Mouse (Mus musculus) gastrocnemius, postnatal 14 days (tissue): ENCODE data around the gene F2rl1. TPM values are rescaled to one million over a fixed set of nuclear protein-coding genes. Genes with fewer than 3 reads are reported as not detected.
A peak's percentile ranks its signal among the peaks of the same experiment; 100 is the strongest.

Experiments used
- DNase-seq: peaks from one replicate; pipeline ENCODE4 v3.0.0; 2021; ENCODE audit warnings: mixed read lengths
- intact Hi-C: fragments of 180-260 bp; cut with DNase I; formaldehyde crosslinking; loops from one replicate; pipeline ENCODE4 v1.15.1; 2025; ENCODE audit warnings: low total_unique reads
- long read RNA-seq, 2 experiments: library from polyadenylated mRNA; stranded (forward); transcript quantifications; one replicate each; pipeline ENCODE4 v2.0.0; 2021
- total RNA-seq, 2 experiments: library from RNA; stranded (reverse); gene quantifications; 2 replicates each; pipeline ENCODE4 v1.2.3; 2021

F2rl1 gene
- under 1 TPM; 0.44 to 0.57 TPM for total RNA-seq
- long read RNA-seq, experiment 1, result 0 reads
- long read RNA-seq, experiment 2, result 0 reads

DNA sequence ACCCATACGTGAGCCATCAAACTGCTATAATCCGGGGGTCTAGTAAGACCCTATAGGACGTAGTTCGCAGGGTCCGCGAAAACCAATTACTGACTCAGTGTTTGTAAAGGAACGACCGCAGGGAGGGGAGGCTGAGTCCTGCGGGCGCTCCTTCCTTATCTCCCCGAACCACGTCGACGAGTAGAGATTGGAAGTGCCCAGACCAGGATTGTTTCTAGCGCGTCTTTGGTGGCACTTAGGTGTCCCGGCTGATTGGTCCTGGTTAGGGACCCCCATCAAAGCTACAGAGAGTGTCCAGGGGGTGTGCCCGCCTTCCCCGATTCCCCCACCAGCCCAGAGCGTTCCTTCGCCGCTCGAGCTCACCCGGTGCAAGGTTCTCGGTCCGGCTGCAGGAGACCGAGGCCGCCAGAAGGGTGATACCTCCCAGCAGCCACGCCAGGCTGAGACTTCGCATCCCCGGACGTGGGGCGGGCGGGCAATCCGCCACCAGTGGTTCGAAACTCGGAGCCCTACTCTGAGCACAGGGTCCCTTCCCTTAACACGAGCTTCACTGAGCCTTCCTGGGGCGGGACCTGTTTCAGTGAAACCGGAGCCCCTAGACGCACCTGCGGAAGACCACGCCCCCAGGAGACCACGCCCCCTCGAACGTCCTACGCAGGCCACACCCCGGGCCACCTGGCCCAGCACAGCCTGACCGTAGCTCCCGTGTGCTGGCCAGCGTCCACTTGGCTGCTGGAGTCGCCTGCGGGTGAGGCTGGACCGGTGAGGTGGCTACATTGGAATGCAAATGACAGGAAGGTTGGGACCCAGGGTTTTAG is at the start of gene F2rl1:
Gene F2rl1 (minus strand): TSS at position 554 of the 818 bp plus-strand sequence.
- intact Hi-C loops, result no loop called here
- no peak for DNase-seq

DNA sequence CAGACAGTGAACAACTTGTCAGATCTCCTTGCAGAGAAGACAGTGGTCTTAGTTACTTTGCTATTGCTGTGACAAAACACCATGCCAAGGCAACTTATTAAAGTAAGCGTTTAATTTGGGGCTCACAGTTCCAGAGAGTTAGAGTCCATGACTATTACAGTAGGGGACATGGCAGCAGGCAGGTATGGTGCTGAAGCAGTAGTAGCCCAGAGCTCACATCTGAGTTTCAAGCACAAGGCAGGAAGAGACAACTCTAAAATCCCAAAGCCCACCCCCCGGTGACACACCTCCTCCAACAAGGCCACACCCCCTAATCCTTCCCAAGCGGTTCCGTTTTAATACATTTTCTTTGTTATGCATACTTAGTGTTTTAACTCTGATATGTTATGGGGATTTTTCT is 45.9 kb upstream of the F2rl1 start:
- no peak for DNase-seq
- intact Hi-C loops, result no loop called here

DNA sequence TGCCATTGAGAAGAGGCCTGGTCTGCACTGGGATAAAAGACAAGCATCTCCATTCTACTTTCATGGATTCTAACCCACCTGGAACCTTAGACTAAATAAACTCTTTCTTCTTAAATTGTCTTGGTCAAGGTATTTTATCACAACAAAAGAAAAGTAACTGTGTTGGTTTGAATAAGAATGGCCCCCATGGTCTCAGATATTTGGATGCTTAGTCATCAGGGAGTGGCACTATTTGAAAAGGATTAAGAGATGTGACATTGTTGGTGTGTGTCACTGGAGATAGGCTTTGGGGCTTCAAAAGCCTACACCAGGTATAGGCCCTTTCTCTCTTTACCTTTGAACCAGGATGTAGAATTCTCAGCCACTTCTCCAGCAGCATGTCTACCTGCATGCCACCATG is 44.3 kb upstream of the F2rl1 start:
- intact Hi-C loops, result no loop called here
- DNase-seq, result no peak

DNA sequence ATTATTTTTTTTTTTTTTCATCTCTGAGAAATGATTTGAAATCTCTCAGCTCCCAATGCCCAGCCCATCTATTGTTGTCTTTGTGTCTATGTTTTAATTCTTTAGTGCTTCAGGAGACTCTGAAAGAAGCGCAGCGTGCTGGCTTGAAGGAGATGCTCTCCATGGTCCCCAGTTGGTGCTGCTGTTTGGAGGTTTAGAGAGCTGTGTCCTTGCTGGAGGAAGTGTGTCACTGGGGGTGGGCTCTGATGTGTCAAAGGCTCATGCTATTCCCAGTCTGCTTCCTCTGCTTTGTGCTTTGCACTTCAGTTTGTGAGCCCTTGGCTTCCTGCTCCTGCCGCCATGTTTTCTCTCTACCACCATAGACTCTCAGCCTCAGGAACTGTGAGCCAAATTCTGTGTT is 43.3 kb upstream of the F2rl1 start:
- no peak for DNase-seq
- intact Hi-C loops, result no loop called here

DNA sequence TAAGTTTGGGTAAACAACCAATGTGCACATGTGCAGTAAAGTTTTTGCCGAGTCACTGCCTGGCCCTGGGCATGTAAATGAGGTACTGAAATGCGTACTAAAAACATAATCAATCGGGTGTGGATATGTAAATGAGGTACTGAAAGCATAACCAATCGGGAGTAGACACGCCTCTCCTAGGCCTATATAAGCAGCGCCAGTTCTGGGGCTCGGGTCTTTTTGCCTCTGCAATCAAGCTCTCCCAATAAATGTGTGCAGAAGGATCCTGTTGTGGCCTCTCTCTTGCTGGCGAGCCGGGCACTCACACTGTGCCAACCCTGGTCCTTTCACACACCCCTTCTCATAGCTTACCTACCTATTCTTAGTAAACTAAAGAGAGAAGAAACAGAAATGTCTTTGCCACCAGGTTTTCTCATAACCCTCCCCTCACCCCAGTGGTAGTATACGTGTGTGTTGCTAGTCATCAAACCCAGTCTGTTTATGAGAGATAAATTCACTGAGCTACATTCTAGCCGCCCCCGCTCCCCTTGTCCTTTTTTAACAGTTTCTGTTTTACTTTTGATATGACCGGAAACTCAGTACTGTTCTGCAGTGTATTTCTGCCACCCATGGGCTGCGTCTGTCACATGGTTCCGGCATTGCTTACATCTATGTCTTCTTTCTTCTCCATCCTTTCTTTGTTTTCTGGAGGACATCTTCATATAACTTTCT is 42.0 kb upstream of the F2rl1 start:
- intact Hi-C loops, result no loop called here
- no peak for DNase-seq

DNA sequence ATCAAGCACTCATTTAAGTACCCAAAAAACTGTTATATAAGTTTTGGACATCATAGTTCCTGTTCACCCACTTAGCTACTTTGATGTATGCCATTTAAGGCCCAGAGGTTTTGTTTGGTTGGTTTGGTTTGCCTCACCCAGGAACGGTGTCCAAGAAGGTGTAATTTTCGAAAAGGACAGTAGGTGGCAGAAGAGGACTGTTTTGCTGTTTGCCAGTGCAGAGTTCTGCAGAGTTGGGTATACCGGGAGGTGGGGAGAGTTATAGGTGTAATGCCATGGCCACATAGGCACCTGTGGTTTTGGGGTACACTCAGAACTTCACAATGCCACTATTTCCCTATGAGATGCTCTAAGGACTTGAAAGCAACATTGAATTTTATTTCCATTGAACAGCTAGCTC is 38.7 kb upstream of the F2rl1 start:
- intact Hi-C loops, result loop anchor here (2.0 to 5.0 kb wide), 2 partner anchors 103 to 159 kb away; no protein-coding TSS in a partner anchor
- peak; percentile 23 for DNase-seq

DNA sequence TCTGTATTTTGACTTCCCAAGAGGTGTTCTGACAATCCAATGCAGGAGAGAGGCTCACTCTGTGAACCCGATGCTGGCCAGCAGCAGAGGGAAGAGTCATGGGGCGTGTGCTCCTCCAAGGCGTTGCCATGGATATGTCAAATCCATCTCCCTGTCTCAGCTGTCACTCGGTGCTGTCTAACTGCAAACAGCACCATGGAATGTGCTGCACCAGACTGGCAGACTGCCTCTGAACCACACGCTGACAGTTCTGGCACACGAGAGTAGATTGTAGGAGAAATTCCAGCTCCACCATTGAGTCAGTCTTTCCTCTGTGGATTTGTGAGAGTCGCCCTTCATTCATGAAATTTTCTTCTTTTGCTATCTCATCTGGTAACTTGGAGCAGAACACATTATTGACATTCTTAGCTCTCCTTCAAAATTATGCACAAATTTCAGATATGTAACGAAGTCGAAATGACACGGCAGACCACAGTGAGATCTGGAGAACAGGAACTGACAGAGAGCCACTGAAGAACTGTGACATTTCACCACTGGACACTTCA is 38.1 kb upstream of the F2rl1 start:
- no peak for DNase-seq
- intact Hi-C loops, result loop anchor here (5.0 kb wide), 1 partner anchor 159 kb away; no protein-coding TSS in a partner anchor

DNA sequence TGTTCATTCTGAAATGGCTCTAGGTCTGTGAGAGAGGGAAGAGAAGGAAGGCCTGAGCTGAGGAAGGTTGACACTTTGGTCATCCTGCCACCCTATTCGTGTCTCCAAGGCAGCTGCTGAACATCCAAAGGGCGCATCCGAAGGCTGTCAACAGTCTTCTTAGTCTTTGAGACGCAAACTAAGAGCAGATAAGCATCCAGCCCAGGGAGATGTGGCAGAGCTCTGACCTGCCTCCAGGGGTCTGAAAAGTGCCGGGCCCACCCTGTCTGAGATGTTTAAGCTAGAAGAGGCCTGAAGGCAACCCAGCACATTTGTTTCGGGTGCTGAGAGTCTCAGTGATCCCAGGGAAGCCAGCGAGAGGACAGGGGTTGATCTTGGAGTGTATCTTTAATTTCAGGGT is 32.3 kb upstream of the F2rl1 start:
- intact Hi-C loops, result no loop called here
- DNase-seq, result no peak

DNA sequence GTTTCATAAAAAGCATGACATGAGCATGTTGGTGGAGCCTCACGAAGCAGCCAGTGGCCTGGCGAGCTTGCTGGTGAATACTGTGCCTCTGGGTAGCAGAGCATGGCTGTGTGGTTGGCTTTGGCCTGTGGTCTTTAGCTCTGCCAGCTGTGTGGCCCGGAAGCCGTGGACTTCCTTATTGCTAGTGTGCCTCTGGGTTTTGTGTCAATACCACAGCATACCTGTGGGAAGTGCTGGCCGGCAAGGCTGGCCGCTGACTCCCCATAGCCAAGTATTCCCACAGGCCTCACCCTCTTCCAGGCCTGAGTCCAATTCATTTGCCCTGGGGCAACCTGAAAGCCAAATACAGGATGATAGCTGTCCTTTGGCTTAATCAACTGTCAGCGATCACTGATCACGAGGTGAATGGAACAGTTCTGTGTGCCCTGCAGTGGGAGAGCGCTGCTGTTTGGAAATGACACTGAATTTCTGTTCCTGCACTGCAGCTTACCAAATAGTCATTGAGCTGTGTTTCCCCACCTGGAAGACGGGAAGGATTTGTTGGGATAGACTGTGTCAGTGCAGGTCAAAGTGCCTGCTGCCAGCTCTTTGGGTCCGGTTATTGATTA is 29.0 kb upstream of the F2rl1 start:
- DNase-seq, result no peak
- intact Hi-C loops, result no loop called here

DNA sequence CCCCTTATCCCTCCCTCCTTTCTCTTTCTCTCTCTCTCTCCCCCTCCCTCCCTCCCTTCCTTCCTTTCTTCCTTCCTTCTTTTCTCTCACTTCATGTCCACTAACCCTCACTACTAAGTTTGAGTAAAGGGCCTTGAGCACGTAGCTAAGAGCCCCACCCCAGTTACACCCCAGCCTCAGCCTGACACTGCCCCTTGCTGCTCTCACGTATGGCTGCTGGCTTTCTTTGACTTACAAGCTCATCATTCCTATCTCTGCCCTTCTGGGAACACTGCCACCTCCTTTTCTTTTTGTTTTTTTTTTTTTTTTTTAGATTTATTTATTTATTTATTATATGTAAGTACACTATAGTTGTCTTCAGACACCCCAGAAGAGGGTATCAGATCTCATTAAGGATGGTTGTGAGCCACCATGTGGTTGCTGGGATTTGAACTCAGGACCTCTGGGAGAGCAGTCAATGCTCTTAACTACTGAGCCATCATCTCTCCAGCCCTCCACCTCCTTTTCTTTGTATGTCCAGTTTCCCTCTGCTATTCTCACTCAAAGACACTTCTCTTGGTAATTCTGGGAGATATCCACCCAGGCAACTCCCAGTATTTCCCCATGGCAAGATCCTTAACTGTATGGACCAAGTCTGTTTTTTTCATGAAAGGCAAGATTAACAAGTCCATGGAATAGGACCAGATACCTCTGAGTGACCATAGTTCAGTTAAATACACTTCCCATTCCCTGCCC is 25.8 kb upstream of the F2rl1 start:
- intact Hi-C loops, result no loop called here
- DNase-seq, result no peak

DNA sequence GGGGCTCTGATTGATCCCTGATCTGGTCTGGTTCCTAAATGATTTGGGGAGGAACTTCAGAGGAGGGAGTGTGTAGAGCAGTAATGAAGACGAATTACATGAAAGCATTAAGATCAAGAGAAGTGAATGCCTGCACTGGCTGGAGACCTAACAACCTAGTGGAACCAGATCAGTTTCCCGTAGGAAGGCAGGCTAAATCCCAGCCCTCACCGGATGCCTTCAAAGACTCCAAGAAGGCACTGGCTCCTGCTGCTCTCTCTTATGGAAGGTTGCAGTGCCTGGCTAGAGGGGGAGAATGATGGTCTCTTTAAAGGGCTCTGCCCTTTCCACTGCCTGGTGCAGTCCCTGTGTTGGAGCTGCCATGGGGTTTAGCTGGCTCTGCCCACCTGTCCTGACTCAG is 24.4 kb upstream of the F2rl1 start:
- intact Hi-C loops, result no loop called here
- no peak for DNase-seq

DNA sequence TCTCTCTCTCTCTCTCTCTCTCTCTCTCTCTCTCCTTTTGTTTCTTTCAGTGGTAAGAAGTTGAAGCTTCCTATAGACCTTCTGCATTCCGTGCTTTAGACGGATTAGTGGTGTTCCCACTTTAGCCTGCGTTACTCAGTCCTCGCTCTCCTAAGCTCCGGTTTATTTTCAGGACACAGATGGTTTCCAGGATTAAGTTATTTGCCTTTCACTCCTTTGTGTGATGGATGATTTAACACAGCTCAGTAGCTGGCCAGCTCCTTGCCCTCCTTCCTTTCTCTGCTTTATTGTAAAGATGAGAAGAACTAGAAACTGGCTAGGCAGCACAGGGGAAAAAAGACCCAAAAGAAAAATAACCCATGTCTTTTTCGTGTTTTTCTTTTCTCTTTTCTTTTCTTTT is 23.8 kb upstream of the F2rl1 start:
- DNase-seq, result no peak
- intact Hi-C loops, result no loop called here

DNA sequence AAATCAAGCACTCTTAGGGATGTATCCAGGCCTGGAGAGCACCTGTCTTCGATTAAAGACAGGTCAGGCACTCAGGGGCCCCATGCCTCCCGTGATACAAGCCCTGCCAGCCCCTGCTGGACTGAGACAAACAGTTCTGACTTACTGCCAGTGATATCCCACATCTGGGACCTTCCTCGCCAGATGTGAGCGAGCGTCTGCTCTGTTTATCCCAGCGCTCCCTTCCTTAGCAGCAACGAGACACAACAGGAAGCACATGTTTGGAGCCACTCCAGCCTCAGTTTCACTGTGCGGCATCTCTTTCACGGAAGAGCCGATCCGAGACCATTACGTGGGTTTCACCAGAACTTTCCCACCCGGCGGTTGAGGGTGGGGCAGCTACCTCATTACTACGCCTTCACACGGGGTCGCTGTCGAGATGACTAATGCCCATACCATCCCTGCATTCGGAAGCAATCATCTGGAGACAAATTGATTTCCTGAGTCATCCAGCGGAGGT is 23.3 kb upstream of the F2rl1 start:
- intact Hi-C loops, result no loop called here
- peak; percentile 48 for DNase-seq

DNA sequence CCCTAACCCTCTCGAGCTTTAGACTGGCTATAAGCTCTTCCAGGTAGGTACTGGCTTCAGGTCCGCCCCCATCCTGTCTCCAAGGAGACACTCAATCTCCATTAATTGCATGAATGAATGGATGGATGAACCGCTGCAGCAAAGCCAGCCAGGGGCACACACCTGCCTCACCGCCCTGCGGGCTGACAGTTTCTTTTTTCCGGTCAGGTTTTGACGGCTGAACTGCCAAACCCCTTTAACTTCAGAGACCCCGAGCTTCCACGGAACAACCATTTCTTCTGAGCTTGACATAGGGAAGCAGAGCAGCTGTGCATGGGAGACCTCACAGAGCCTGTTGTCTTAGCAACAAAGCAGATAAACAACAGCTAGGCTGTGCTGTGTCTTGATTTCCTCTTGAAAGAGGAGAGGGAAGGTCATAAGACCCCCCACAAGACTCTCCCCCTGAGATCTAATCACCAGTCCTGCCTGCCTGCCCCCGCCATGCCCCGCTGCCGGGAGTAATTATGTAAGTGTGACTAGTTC is 22.1 kb upstream of the F2rl1 start:
- intact Hi-C loops, result no loop called here
- DNase-seq, result no peak

DNA sequence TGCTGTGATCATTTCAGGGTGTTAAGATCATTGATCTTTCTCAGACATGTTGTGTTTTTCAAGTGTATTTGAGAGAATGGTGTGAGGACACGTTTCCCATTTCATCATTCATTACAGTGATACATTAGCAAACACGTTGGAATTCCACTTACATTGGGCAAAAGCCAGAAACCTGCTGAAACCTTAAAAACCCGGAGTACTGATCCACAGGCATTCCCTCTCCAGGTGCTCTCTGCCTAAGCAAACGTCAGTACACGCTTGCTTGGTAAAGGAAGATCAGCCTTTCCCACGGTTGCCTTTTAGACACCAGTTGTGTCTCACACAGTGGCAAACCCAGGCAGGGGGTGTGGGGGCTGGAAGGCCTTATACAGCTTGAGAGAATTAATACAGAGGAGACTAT is 21.2 kb upstream of the F2rl1 start:
- intact Hi-C loops, result no loop called here
- no peak for DNase-seq

DNA sequence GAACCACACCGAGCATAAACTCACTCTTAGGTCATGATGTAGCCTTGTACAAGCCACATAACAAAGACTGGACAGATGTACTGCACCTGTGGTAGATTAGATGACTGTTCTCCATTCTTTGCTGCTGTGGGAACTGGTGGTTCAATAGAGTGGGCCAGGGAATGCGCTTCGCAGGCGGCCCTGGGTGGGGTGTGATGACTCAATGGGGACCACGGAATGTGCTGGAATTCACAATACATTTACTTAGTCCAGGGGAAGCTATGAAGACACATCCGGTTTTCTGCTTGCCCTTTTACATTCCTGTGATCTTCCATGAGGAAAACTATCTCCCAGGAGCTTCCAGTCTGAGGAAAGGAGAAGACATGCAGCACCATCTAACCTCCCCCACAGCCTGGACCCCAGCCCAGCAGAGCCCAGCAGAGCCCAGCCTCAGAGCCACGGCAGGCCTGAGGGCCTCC is 20.7 kb upstream of the F2rl1 start:
- intact Hi-C loops, result no loop called here
- DNase-seq, result peak; percentile 36

DNA sequence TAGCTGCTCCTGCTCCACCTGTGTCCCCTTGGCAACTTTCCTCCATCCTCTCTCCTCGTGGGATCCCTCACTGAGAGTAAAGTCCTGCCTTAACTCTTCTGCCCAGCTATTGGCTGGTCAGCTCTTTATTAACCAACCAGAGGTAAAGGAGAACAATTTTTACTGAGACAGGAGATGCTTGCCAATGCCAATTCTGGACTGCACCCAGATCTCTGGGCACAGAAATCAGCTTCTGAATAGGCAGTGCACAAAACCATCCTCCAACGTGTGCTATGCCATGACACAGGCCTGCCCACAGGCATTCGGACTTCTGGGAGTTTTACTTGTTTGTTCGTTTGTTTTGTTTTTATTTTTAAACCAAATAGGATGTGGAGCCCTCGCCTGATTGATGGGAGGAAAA is 13.0 kb upstream of the F2rl1 start:
- intact Hi-C loops, result no loop called here
- no peak for DNase-seq

DNA sequence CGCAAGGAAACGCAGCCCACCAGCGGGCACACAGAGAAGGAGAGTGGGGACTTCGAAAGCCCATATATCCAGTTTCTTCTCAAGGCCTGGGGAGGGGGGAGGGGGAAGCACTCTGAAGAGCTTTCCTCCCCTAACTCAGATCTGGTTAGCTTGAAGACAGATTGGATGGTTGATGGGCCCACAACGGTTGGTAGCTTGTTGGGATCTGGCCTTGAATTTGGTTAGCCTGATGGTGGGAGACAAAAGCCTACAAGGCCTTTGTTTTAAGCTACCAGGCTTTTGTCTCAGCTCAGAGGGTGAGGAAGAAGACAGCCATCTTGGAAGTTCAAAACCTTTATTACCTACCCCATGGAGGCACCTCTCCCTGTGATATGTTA is 11.1 kb upstream of the F2rl1 start:
- DNase-seq, result no peak
- intact Hi-C loops, result no loop called here

DNA sequence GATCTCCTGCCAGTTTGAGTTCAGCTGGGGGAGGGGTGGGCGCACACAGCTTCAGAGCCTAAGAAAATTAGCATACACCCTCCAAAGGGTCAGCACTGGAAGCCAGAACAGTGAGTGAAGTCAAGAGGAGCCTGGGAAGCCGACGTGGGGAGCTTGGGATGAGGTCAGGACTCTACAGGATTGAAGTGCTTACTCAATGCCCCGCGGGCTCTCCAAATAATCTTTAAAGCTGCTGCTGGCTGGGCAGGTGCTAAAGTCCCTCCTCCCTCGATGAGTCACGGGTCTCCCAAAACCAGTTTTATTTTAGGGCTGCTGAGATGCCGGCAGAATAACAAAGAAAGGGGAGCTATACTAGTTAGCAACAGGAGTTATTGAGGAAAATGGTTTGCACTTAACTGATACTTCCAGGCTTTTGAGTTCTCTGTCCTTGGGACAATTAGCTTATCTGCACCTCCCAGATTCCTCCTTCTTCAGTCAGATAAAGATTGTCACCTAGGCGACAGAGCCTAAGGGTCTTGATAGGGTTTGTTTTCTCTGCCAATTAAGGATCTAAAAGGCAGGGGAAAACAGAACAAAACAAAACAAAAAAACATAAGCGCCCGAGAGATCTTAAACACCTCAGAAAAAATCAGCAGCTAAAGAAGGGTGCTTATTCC is 10.6 kb upstream of the F2rl1 start:
- DNase-seq, result no peak
- intact Hi-C loops, result no loop called here
